Mouse (Mus musculus) testis, adult 2 months (tissue): Measurements from ENCODE around the gene Olfr775. TPM values are rescaled to one million over a fixed set of nuclear protein-coding genes. Genes with fewer than 3 reads are reported as not detected.

Source experiments
- H3K27ac ChIP-seq: fragments of 200-500 bp; 2 replicates; pipeline ENCODE4 v1.5.1; 2012; ENCODE audit warnings: low read depth, low read length; ENCODE audit not compliant: control insufficient read depth, insufficient read depth
- H3K27me3 ChIP-seq: fragments of 200-500 bp; 2 replicates; pipeline ENCODE4 v1.6.1; 2012; ENCODE audit warnings: mild to moderate bottlenecking, low read length, moderate library complexity; ENCODE audit not compliant: control insufficient read depth, insufficient read depth
- H3K36me3 ChIP-seq: fragments of 200-500 bp; 2 replicates; pipeline ENCODE4 v1.6.1; 2012; ENCODE audit warnings: mild to moderate bottlenecking, low read length; ENCODE audit not compliant: control insufficient read depth, insufficient read depth
- H3K4me1 ChIP-seq: fragments of 200-500 bp; 2 replicates; pipeline ENCODE4 v1.6.1; 2012; ENCODE audit warnings: low read length; ENCODE audit not compliant: control insufficient read depth, insufficient read depth
- H3K4me3 ChIP-seq: fragments of 200-500 bp; 2 replicates; pipeline ENCODE4 v1.5.1; 2012; ENCODE audit warnings: low read depth, mild to moderate bottlenecking, low read length, moderate library complexity, mixed read lengths; ENCODE audit not compliant: control insufficient read depth
- CTCF ChIP-seq: fragments of 200-500 bp; IDR thresholded peaks from 2 replicates; pipeline ENCODE4 v1.5.1; 2012; ENCODE audit warnings: low read depth, mild to moderate bottlenecking, inconsistent platforms, low read length, moderate library complexity; ENCODE audit not compliant: control insufficient read depth, insufficient read depth, insufficient replicate concordance
- POLR2A ChIP-seq: fragments of 200-500 bp; IDR thresholded peaks from 2 replicates; pipeline ENCODE4 v1.6.1; 2012; ENCODE audit warnings: low read depth, mild to moderate bottlenecking, inconsistent platforms, low read length, moderate library complexity; ENCODE audit not compliant: control insufficient read depth
- polyA plus RNA-seq: library from polyadenylated mRNA; depleted of rRNA; stranded (reverse); fragments of >200 nt; gene quantifications from 2 replicates; pipeline ENCODE4 v1.2.3, GENCODE M21; 2012; rRNA removed

Olfr775 gene
- polyA plus RNA-seq = not detected in 2 replicates

- no peaks in the 10 kb centered on the region for H3K36me3 ChIP-seq
- no peak within 1 kb of the TSS for H3K27ac ChIP-seq
- H3K27me3 ChIP-seq = no peaks in the 10 kb centered on the region
- H3K4me3 ChIP-seq = no peak within 1 kb of the TSS
- H3K4me1 ChIP-seq = no peaks in the 10 kb centered on the region
- TF ChIP-seq CTCF = no peak
- no peak for TF ChIP-seq POLR2A
Measured at GRCm38 (mm10) chr10:129248112-129248511, at the start of gene Olfr775. Gene Olfr775, plus strand, starts transcription at chr10:129248412.

GRCm38 (mm10) chr10:129230737-129231136 lies 17.5 kb upstream of the Olfr775 start:
- Histone ChIP-seq H3K27me3 (no peaks in the 10 kb centered on the region), H3K36me3 (no peaks in the 10 kb centered on the region), H3K4me3 (no peak overlapping the region), H3K4me1 (peaks cover 3% of the 10 kb centered on the region), H3K27ac (no peak overlapping the region)
- TF ChIP-seq POLR2A = no peak
- TF ChIP-seq CTCF = no peak

- no peaks in the 10 kb centered on the region for H3K27me3 ChIP-seq
- no peak within 1 kb of the TSS for H3K27ac ChIP-seq
- H3K4me1 ChIP-seq = no peaks in the 10 kb centered on the region
- H3K36me3 ChIP-seq = no peaks in the 10 kb centered on the region
- TF ChIP-seq CTCF (no peak), POLR2A (no peak)
- H3K4me3 ChIP-seq = no peak within 1 kb of the TSS
Measured at GRCm38 (mm10) chr10:129235904-129236303, 12.3 kb upstream of the Olfr775 start, which contains the start of gene Olfr774. Gene Olfr774, plus strand, starts transcription at chr10:129236204.

GRCm38 (mm10) chr10:129258827-129259226 lies 10.6 kb downstream of the Olfr775 start, which contains the start of gene Olfr776:
Gene Olfr776, plus strand, starts transcription at chr10:129259127.
- H3K27ac ChIP-seq = no peak within 1 kb of the TSS
- TF ChIP-seq CTCF = no peak
- no peak for TF ChIP-seq POLR2A
- H3K4me3 ChIP-seq = no peak within 1 kb of the TSS
- no peaks in the 10 kb centered on the region for H3K27me3 ChIP-seq
- H3K36me3 ChIP-seq = no peaks in the 10 kb centered on the region
- no peaks in the 10 kb centered on the region for H3K4me1 ChIP-seq

- no peaks in the 10 kb centered on the region for H3K36me3 ChIP-seq
- no peaks in the 10 kb centered on the region for H3K27me3 ChIP-seq
- H3K4me3 ChIP-seq = no peak within 1 kb of the TSS
- TF ChIP-seq POLR2A = no peak
- no peak for TF ChIP-seq CTCF
- H3K27ac ChIP-seq = no peak within 1 kb of the TSS
- no peaks in the 10 kb centered on the region for H3K4me1 ChIP-seq
Measured at GRCm38 (mm10) chr10:129271081-129271535, 22.9 kb downstream of the Olfr775 start, which contains the start of gene Olfr777. Gene Olfr777, minus strand, starts transcription at chr10:129271485.

Other genes starting within 250 kb of the Olfr775 start
- gene Olfr763, start 237.6 kb upstream of the Olfr775 start, polyA plus RNA-seq = not detected in 2 replicates
- gene Olfr764-ps1, start 208.5 kb upstream of the Olfr775 start, polyA plus RNA-seq = 0.04 TPM in 1 of 2 replicates, not detected in the other
- gene Olfr765, start 198.4 kb upstream of the Olfr775 start, polyA plus RNA-seq = not detected in 2 replicates
- not detected in 2 replicates for gene Olfr766-ps1, start 179.4 kb upstream of the Olfr775 start, polyA plus RNA-seq
- gene Olfr767, start 165.5 kb upstream of the Olfr775 start, polyA plus RNA-seq = not detected in 2 replicates
- not detected in 2 replicates for gene Olfr768, start 149.0 kb upstream of the Olfr775 start, polyA plus RNA-seq
- gene Olfr769, start 130.6 kb upstream of the Olfr775 start, polyA plus RNA-seq = not detected in 2 replicates
- not detected in 2 replicates for gene Olfr770, start 109.4 kb upstream of the Olfr775 start, polyA plus RNA-seq
- gene Olfr771, start 83.7 kb upstream of the Olfr775 start, polyA plus RNA-seq = not detected in 2 replicates
- gene Olfr772, start 70.5 kb upstream of the Olfr775 start, polyA plus RNA-seq = not detected in 2 replicates
- not detected in 2 replicates for gene Olfr773, start 61.0 kb upstream of the Olfr775 start, polyA plus RNA-seq
- not detected in 2 replicates for gene Olfr774, start 12.2 kb upstream of the Olfr775 start, polyA plus RNA-seq
- not detected in 2 replicates for gene Olfr776, start 10.7 kb downstream of the Olfr775 start, polyA plus RNA-seq
- gene Olfr777, start 23.1 kb downstream of the Olfr775 start, polyA plus RNA-seq = not detected in 2 replicates
- gene Olfr780, start 69.7 kb downstream of the Olfr775 start, polyA plus RNA-seq = not detected in 2 replicates
- not detected in 2 replicates for gene Olfr781, start 80.4 kb downstream of the Olfr775 start, polyA plus RNA-seq
- not detected in 2 replicates for gene Olfr782, start 100.4 kb downstream of the Olfr775 start, polyA plus RNA-seq
- gene Olfr784, start 135.7 kb downstream of the Olfr775 start, polyA plus RNA-seq = 0.07 TPM in 2 replicates
- not detected in 2 replicates for gene Olfr785, start 157.0 kb downstream of the Olfr775 start, polyA plus RNA-seq
- not detected in 2 replicates for gene Olfr786, start 178.9 kb downstream of the Olfr775 start, polyA plus RNA-seq
- 1.5 TPM in 2 replicates for gene Olfr787, start 213.4 kb downstream of the Olfr775 start, polyA plus RNA-seq
- gene Olfr788, start 222.6 kb downstream of the Olfr775 start, polyA plus RNA-seq = 0.53 and 0.57 TPM in 2 replicates
- 0.05 TPM in 1 of 2 replicates, not detected in the other for gene Olfr789, start 236.3 kb downstream of the Olfr775 start, polyA plus RNA-seq